Mouse (Mus musculus) heart, embryonic 14.5 days (tissue): ENCODE results near the gene Gcc1. TPM values are rescaled to one million over a fixed set of nuclear protein-coding genes. Genes with fewer than 3 reads are reported as not detected.

Experiments
- ATAC-seq: fragments of 200-750 bp; cut with Nextera tagmentation; 2 replicates; pipeline ENCODE4 v1.8.0; 2017; ENCODE audit warnings: low read depth, moderate TSS enrichment; ENCODE audit not compliant: insufficient number of reproducible peaks, insufficient read depth, low FRiP score
- H3K27ac ChIP-seq, 2 experiments: fragments of 200-500 bp in 1 of 2; fragments of 300-500 bp in 1 of 2; sonication (generic) in 1 of 2; replicated peaks in 1 of 2; 2 replicates each; pipeline ENCODE4 v1.5.1; 2012 to 2014; ENCODE audit warnings: low read depth in 2 of 2, low read length in 2 of 2, control low read depth in 1 of 2, mild to moderate bottlenecking in 1 of 2, mixed read lengths in 1 of 2; ENCODE audit not compliant: control insufficient read depth in 1 of 2, insufficient read depth in 1 of 2
- H3K27me3 ChIP-seq: fragments of 300-500 bp; sonication (generic); 2 replicates; pipeline ENCODE4 v1.6.1; 2014; ENCODE audit warnings: mild to moderate bottlenecking, low read length, control low read depth; ENCODE audit not compliant: control insufficient read depth, insufficient read depth
- H3K36me3 ChIP-seq: fragments of 300-500 bp; sonication (generic); 2 replicates; pipeline ENCODE4 v1.6.1; 2014; ENCODE audit warnings: mild to moderate bottlenecking, control low read depth, low read length, mixed read lengths; ENCODE audit not compliant: control insufficient read depth, insufficient read depth
- H3K4me1 ChIP-seq, 2 experiments: fragments of 200-500 bp in 1 of 2; fragments of 300-500 bp in 1 of 2; sonication (generic) in 1 of 2; 2 replicates each; pipeline ENCODE4 v1.6.1; 2012 to 2014; ENCODE audit warnings: low read length in 2 of 2, control low read depth in 1 of 2, mixed read lengths in 1 of 2; ENCODE audit not compliant: control insufficient read depth in 2 of 2, insufficient read depth in 2 of 2
- H3K4me2 ChIP-seq: fragments of 300-500 bp; sonication (generic); 2 replicates; pipeline ENCODE4 v1.6.1; 2014; ENCODE audit warnings: mild to moderate bottlenecking, low read length
- H3K4me3 ChIP-seq, 2 experiments: fragments of 200-500 bp in 1 of 2; fragments of 300-500 bp in 1 of 2; sonication (generic) in 1 of 2; 2 replicates each; pipeline ENCODE4 v1.5.1; 2012 to 2014; ENCODE audit warnings: low read length in 2 of 2, mild to moderate bottlenecking in 2 of 2, control low read depth in 1 of 2, low read depth in 1 of 2, moderate library complexity in 1 of 2; ENCODE audit not compliant: control insufficient read depth in 1 of 2, insufficient read depth in 1 of 2
- H3K9ac ChIP-seq: fragments of 300-500 bp; sonication (generic); 2 replicates; pipeline ENCODE4 v1.6.1; 2014; ENCODE audit warnings: mild to moderate bottlenecking, low read length
- H3K9me3 ChIP-seq: fragments of 300-500 bp; sonication (generic); 2 replicates; pipeline ENCODE4 v1.6.1; 2016; ENCODE audit warnings: low read length, control low read depth; ENCODE audit not compliant: control insufficient read depth
- WGBS: fragments of 180-500 bp; shearing (Covaris S2); extraction: QIAGEN DNeasy Blood & Tissue Kit; methylation state at CpG from one replicate; pipeline ENCODE4 v1.1.7; 2014; 5-methylcytosine and 5-hydroxymethylcytosine counted together
- polyA plus RNA-seq: library from polyadenylated mRNA; unstranded; fragments of >200 nt; fragmentation: Nextera tagmentation; extraction: Ambion mirVana; gene quantifications from 2 replicates; pipeline ENCODE4 v1.2.1, GENCODE M21; 2014

Gcc1 gene
- polyA plus RNA-seq, 1 experiment from 2014 or later: 4.6 TPM

GRCm38 (mm10) chr6:28369966-28370683 is 58.1 kb downstream of the Gcc1 start:
- Histone ChIP-seq H3K36me3 (no peaks in the 10 kb centered on the region), H3K27me3 (no peaks in the 10 kb centered on the region), H3K4me2 (no peak overlapping the region), H3K4me1 (no peaks in the 10 kb centered on the region), H3K27ac (no peak overlapping the region), H3K4me3 (no peak overlapping the region), H3K9ac (no peak overlapping the region), H3K9me3 (no peaks in the 10 kb centered on the region)
- WGBS: 75% methylated on average over 6 of the region's 6 CpGs
- no peak for ATAC-seq

- no peaks in the 10 kb centered on the region for H3K4me1 ChIP-seq
- H3K9ac ChIP-seq: no peak overlapping the region
- WGBS: 85% methylated on average over 9 of the region's 9 CpGs
- H3K36me3 ChIP-seq: no peaks in the 10 kb centered on the region
- H3K4me2 ChIP-seq: no peak overlapping the region
- no peak overlapping the region for H3K27ac ChIP-seq
- H3K27me3 ChIP-seq: no peaks in the 10 kb centered on the region
- ATAC-seq: no peak
- H3K9me3 ChIP-seq: no peaks in the 10 kb centered on the region
- no peak overlapping the region for H3K4me3 ChIP-seq
Observed at GRCm38 (mm10) chr6:28367575-28367974, 60.6 kb downstream of the Gcc1 start.

Other genes starting within 250 kb of the Gcc1 start
- 15.6 and 18.2 TPM in 2 replicates for gene Zfp800, start 30.4 kb downstream of the Gcc1 start, polyA plus RNA-seq
- 239 and 250 TPM in 2 replicates for gene Arf5, start 4.8 kb downstream of the Gcc1 start, polyA plus RNA-seq
- not detected in 2 replicates for gene Fscn3, start 601 bp downstream of the Gcc1 start, polyA plus RNA-seq
- not detected in 2 replicates for gene Pax4, start 21.0 kb upstream of the Gcc1 start, polyA plus RNA-seq
- gene Snd1, start 46.7 kb upstream of the Gcc1 start, polyA plus RNA-seq: 80.0 and 80.2 TPM in 2 replicates